Mouse (Mus musculus): ENCODE measurements around the gene Phactr3. TPM values are rescaled to one million over a fixed set of nuclear protein-coding genes. Genes with fewer than 3 reads are reported as not detected.

The Phactr3 gene
- polyA plus RNA-seq, 1 experiment from 2014 or later = 37.8 TPM

DNA sequence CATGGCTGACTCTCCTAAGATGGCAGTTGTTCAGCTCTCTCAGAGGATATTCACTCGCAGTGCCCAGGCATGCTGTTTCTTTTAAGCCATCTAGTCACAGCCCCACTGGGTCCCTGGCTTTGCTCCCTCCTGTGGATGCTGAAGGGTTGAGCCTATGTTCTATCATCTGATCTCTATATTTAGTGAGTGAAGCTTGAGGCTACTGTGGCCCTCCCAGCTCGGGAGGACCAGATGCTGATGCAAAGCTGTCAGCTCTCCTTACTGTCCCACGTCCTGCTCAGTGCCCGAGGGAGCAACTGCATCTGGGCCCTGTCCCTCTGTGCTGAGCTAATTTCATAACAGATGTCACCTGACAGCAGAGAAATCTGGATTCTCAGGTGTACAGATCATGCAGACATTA lies 153.6 kb downstream of the Phactr3 start:
- no peaks in the 10 kb centered on the region for H3K9me3 ChIP-seq
- H3K27ac ChIP-seq = no peak overlapping the region
- 0 out of 2 replicates have a peak, but pooled peaks cover 3% of the 10 kb centered on the region for H3K4me1 ChIP-seq (replicated peaks)
- H3K4me3 ChIP-seq (replicated peaks) = no peak overlapping the region
- H3K4me2 ChIP-seq (replicated peaks) = no peak overlapping the region
- H3K27me3 ChIP-seq = no peaks in the 10 kb centered on the region
- peaks cover 10% of the 10 kb centered on the region; the same call in 1 of the 2 replicates for H3K36me3 ChIP-seq
- peak; percentile 34; the same call in 1 of the 2 replicates for ATAC-seq
- 62% methylated on average over 4 of the region's 4 CpGs for WGBS
- no peak overlapping the region for H3K9ac ChIP-seq (replicated peaks)

DNA sequence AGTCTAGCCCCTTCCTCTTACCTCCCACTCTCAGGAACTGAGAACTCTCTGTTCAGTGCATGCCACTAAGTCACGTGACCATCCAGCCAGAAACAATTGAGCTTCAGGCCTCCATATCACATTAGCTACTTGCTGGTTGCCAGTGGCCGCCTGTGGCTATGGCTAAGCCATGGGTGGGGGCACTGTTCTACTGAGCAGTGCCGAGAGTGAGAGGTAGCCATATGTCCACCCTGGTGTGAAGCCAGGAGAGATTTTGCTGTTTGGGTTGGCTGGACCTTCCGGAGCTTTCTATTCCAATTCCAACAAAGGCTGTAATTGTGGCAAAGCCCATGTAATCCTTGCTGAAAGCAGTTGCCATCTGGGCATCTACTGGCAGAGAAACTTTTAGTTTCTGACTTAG lies 155.4 kb downstream of the Phactr3 start:
- no peak overlapping the region for H3K27ac ChIP-seq
- H3K4me1 ChIP-seq (replicated peaks) = 0 out of 2 replicates have a peak, but pooled peaks cover 3% of the 10 kb centered on the region
- no peak overlapping the region for H3K4me2 ChIP-seq (replicated peaks)
- no peak for ATAC-seq
- no peak overlapping the region for H3K4me3 ChIP-seq (replicated peaks)
- H3K27me3 ChIP-seq = no peaks in the 10 kb centered on the region
- H3K9me3 ChIP-seq = no peaks in the 10 kb centered on the region
- 71% methylated on average over 4 of the region's 4 CpGs for WGBS
- H3K9ac ChIP-seq (replicated peaks) = no peak overlapping the region
- H3K36me3 ChIP-seq = peaks cover 16% of the 10 kb centered on the region

DNA sequence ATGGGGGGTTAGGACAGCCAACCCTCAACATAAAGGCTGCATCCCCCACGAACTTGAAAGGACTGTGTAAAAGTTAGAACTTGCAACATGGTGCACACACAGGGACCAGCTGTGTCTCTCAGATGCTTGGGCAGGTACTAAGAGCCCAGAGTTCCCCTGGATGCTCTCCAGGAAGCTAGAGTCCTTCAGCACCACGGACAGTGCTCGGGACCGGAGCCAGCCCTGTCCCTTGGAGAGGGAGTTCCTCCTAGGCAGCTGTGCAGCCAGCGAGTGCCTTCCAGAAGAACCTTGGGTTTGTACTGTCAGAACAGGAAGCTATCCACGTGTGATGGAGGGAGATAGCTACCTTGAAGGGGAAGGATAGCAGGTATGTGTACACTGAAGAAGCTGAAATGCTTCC lies 158.4 kb downstream of the Phactr3 start:
- Histone ChIP-seq H3K4me3 (replicated peaks) (no peak overlapping the region), H3K4me2 (replicated peaks) (no peak overlapping the region), H3K36me3 (peaks cover 28% of the 10 kb centered on the region), H3K27ac (no peak overlapping the region), H3K9ac (replicated peaks) (no peak overlapping the region), H3K4me1 (replicated peaks) (0 out of 2 replicates have a peak, but pooled peaks cover 2% of the 10 kb centered on the region), H3K9me3 (no peaks in the 10 kb centered on the region), H3K27me3 (no peaks in the 10 kb centered on the region)
- no peak for ATAC-seq
- WGBS = 15% methylated on average over 6 of the region's 6 CpGs

DNA sequence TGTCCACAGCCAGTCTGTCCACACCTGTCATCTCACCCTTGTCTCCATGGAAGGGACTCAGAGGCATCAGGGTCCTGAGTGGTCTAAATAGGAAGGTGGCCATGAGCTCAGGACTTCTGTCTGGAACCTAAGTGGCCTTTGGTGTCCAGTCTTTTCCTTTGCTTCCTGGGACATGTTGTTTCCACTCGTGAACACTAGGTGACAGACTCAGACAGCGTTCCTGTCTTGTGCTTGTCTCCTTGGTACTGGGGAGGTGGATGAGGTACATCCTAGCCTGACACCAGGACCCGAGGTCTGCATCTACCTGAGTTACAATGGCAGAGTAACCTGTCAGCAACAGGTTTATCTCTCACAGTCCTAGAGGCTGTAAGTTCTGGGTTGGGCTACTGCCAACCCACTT lies 162.4 kb downstream of the Phactr3 start:
- ATAC-seq = no peak

DNA sequence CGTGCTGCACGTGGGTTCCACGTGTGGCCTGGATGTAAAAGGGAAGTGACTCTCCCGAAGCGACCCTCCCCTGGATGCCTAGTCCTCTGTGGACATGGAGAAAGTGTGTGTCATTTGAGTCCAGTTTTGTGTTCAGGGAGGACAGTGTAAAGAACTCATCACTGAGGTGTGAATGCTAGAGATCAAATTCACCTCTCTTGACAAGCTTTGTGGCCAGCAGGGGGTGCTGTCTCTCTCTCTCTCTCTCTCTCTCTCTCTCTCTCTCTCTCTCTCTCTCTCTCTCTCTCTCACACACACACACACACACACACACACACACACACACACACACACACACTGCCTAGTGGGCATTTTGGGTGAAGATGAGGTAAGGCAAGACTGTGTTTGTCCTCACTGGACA lies 168.5 kb downstream of the Phactr3 start:
- H3K27me3 ChIP-seq = no peaks in the 10 kb centered on the region
- H3K9me3 ChIP-seq = no peaks in the 10 kb centered on the region
- H3K36me3 ChIP-seq = peaks cover 28% of the 10 kb centered on the region
- H3K9ac ChIP-seq (replicated peaks) = no peak overlapping the region
- WGBS = 88% methylated on average over 5 of the region's 5 CpGs
- no peak overlapping the region for H3K27ac ChIP-seq
- no peak overlapping the region for H3K4me2 ChIP-seq (replicated peaks)
- H3K4me3 ChIP-seq (replicated peaks) = no peak overlapping the region
- H3K4me1 ChIP-seq (replicated peaks) = no peaks in the 10 kb centered on the region
- ATAC-seq = 0 out of 2 replicates have a peak, but pooled peaks have one; percentile 11

More for the DNA sequence above, 162.4 kb downstream of the Phactr3 start:
- H3K4me3 ChIP-seq (replicated peaks) = no peak overlapping the region
- H3K9me3 ChIP-seq = no peaks in the 10 kb centered on the region
- no peaks in the 10 kb centered on the region for H3K4me1 ChIP-seq (replicated peaks)
- no peak overlapping the region for H3K4me2 ChIP-seq (replicated peaks)
- H3K27ac ChIP-seq = no peak overlapping the region
- H3K36me3 ChIP-seq = peaks cover 54% of the 10 kb centered on the region
- WGBS = 53% methylated on average over 3 of the region's 3 CpGs
- no peak overlapping the region for H3K9ac ChIP-seq (replicated peaks)
- H3K27me3 ChIP-seq = no peaks in the 10 kb centered on the region

DNA sequence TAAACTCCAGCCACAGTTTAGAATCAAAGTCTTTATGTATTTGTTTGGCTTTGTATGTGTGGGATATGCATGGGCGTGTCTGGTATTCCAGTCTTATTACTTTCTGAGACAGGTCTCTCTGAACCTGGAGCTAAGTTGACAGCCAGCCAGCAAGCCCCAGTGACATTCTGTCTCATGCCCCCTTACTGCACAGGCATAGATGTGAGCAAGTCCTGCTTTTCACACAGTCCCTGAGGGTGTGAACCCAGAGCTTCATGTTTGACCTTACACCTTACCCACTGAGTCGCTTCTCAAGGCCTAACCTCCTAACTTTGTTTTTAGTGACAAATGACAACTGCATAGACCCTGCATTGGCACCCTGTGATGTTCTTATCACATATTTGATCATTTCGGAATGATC lies 169.9 kb downstream of the Phactr3 start:
- no peak overlapping the region for H3K4me2 ChIP-seq (replicated peaks)
- no peak overlapping the region for H3K27ac ChIP-seq
- ATAC-seq = no peak
- no peaks in the 10 kb centered on the region for H3K4me1 ChIP-seq (replicated peaks)
- H3K36me3 ChIP-seq = peaks cover 20% of the 10 kb centered on the region
- H3K27me3 ChIP-seq = no peaks in the 10 kb centered on the region
- no peak overlapping the region for H3K4me3 ChIP-seq (replicated peaks)
- WGBS = 89% methylated on average over 3 of the region's 3 CpGs
- no peak overlapping the region for H3K9ac ChIP-seq (replicated peaks)
- H3K9me3 ChIP-seq = no peaks in the 10 kb centered on the region

DNA sequence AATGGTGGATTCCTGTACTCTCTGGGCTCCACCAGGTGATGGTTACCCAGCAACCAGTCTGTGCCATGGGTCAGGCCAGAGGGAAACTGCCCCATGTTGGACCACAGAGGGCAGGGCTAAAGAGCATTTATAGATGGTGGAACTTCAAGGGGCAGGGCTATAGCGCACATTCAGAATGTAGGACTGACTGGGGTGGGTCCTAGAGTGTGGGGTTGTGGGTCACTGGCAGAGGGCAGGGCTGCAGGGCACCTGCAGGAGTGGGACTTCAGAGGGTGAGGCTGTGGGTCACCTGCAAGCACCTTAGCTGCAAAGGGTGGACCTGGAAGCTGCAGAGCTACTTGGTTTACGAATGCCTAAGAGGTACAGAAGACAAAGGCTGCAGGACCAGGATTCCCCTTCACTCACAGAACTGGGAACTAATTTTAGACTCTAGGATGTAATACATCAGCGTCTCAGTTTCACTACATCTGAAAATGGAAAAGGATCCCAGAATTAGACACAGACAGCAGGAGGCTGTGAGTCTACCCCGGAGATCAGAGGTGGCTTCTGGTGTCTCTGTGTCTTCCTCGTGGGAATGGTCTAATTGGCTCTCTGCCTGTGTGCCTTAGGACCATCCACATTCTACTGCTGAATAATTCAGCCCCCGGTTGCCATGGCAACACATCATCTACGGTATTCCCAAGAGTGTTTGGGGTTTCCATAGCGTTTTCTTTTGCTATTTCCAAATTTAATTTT lies 184.8 kb downstream of the Phactr3 start:
- H3K27ac ChIP-seq = peak overlapping the region; percentile 93

DNA sequence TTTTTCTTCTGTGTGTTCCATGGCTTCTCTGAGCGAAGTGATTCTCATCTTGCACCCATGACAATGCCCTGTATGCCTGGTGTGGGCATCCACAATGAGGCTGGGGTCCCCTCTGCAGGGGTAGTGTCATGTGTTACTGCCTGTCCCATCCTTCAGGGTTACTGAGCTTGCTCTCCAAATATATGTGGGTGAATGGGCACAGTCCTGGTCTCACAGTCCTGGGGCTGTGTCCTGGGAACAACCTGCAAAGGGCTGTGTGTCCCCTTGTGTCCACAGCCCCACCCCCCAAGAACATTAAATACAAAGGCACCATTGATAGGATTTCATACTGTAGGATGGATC lies 185.4 kb downstream of the Phactr3 start:
- no peaks in the 10 kb centered on the region for H3K27me3 ChIP-seq
- peak overlapping the region; percentile 15; the same call in 1 of the 2 replicates for H3K4me2 ChIP-seq (replicated peaks)
- ATAC-seq = peak; percentile 81
- H3K36me3 ChIP-seq = peaks cover 12% of the 10 kb centered on the region; the same call in 1 of the 2 replicates
- H3K4me3 ChIP-seq (replicated peaks) = no peak overlapping the region
- WGBS = 32% methylated on average over 1 of the region's 1 CpGs
- peaks cover 59% of the 10 kb centered on the region for H3K4me1 ChIP-seq (replicated peaks)
- H3K9ac ChIP-seq (replicated peaks) = no peak overlapping the region
- peak overlapping the region; percentile 93 for H3K27ac ChIP-seq
- no peaks in the 10 kb centered on the region for H3K9me3 ChIP-seq

More for the DNA sequence above, 184.8 kb downstream of the Phactr3 start:
- peaks cover 12% of the 10 kb centered on the region; the same call in 1 of the 2 replicates for H3K36me3 ChIP-seq
- no peaks in the 10 kb centered on the region for H3K27me3 ChIP-seq
- peaks cover 56% of the 10 kb centered on the region for H3K4me1 ChIP-seq (replicated peaks)
- ATAC-seq = peak; percentile 90
- H3K4me2 ChIP-seq (replicated peaks) = peak overlapping the region; percentile 15; the same call in 1 of the 2 replicates
- H3K9me3 ChIP-seq = no peaks in the 10 kb centered on the region
- no peak overlapping the region for H3K4me3 ChIP-seq (replicated peaks)
- H3K9ac ChIP-seq (replicated peaks) = no peak overlapping the region
- WGBS = 30% methylated on average over 8 of the region's 8 CpGs

DNA sequence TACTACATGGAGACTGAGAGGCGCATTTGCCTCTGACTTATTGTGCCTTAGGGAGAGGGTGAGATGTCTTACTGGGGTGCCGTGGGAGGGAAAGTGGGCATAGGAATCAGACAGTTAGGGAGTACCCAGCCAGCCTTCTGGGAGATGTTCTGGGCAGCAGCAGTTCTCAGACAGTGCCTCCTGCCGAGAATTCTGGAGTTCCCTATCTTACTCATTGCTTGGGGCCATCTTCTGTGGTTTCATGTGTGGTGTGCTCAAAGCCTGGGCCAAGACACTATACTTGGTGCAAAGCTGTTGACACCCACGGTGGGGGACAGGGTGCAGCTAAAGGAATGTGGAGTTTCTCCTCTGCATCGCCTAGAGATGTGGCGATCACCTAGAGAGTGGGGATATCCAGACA lies 185.9 kb downstream of the Phactr3 start:
- H3K27me3 ChIP-seq = no peaks in the 10 kb centered on the region
- 88% methylated on average over 6 of the region's 6 CpGs for WGBS
- peaks cover 12% of the 10 kb centered on the region; the same call in 1 of the 2 replicates for H3K36me3 ChIP-seq
- H3K9ac ChIP-seq (replicated peaks) = no peak overlapping the region
- ATAC-seq = no peak
- H3K9me3 ChIP-seq = no peaks in the 10 kb centered on the region
- H3K27ac ChIP-seq = peak overlapping the region; percentile 93
- H3K4me1 ChIP-seq (replicated peaks) = peaks cover 59% of the 10 kb centered on the region
- no peak overlapping the region for H3K4me3 ChIP-seq (replicated peaks)
- H3K4me2 ChIP-seq (replicated peaks) = no peak overlapping the region

DNA sequence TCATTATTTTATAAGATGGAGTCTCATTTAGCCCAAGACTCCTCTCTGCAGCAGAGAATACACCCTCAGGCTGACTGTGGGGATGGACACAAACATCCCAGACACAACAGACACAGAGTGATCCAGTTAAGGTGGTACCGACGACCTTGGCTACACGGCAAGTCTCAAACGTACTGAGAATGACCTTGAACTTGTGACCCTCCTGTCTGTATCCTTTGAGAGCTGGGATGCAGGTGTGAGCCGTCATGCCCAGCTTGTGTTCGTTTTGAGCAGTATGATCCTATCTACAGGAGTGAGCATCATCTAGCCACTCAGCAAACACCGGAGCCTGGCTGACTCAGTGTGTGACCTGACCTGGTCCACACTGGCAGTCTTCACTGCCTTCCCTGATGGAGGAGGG lies 194.8 kb downstream of the Phactr3 start:
- 87% methylated on average over 7 of the region's 7 CpGs for WGBS
- peaks cover 14% of the 10 kb centered on the region; the same call in 1 of the 2 replicates for H3K36me3 ChIP-seq
- H3K4me1 ChIP-seq (replicated peaks) = peaks cover 4% of the 10 kb centered on the region; the same call in 1 of the 2 replicates
- no peaks in the 10 kb centered on the region for H3K27me3 ChIP-seq
- no peak overlapping the region for H3K4me2 ChIP-seq (replicated peaks)
- H3K4me3 ChIP-seq (replicated peaks) = no peak overlapping the region
- no peak overlapping the region for H3K9ac ChIP-seq (replicated peaks)
- no peak overlapping the region for H3K27ac ChIP-seq
- no peak for ATAC-seq
- H3K9me3 ChIP-seq = no peaks in the 10 kb centered on the region

DNA sequence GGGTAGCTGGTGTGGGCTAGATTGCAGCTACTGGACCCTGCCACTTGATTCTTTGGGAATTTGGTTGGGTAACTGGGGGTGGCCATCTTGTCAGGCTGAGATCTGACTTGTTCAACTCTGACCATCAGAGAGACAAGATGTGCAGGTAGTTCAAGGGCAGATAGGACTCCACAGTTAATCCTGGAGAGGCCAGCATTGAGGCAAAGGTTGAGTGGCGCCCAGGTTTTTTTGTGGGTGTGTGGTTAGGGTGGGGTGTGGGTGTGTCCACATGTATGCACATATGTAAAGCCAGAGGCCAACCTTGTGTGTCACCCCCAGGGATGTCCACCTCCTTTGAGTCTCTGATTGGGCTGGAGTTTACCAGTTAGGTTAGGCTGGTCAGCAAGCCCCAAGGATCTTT lies 197.5 kb downstream of the Phactr3 start:
- no peak for ATAC-seq
- H3K9me3 ChIP-seq = no peaks in the 10 kb centered on the region
- 80% methylated on average over 1 of the region's 1 CpGs for whole genome bisulfite sequencing
- H3K27me3 ChIP-seq = no peaks in the 10 kb centered on the region
- no peak overlapping the region for H3K27ac ChIP-seq
- H3K4me2 ChIP-seq (replicated peaks) = no peak overlapping the region
- no peak overlapping the region for H3K4me3 ChIP-seq (replicated peaks)
- H3K36me3 ChIP-seq = peaks cover 14% of the 10 kb centered on the region; the same call in 1 of the 2 replicates
- no peaks in the 10 kb centered on the region for H3K4me1 ChIP-seq (replicated peaks)
- no peak overlapping the region for H3K9ac ChIP-seq (replicated peaks)

DNA sequence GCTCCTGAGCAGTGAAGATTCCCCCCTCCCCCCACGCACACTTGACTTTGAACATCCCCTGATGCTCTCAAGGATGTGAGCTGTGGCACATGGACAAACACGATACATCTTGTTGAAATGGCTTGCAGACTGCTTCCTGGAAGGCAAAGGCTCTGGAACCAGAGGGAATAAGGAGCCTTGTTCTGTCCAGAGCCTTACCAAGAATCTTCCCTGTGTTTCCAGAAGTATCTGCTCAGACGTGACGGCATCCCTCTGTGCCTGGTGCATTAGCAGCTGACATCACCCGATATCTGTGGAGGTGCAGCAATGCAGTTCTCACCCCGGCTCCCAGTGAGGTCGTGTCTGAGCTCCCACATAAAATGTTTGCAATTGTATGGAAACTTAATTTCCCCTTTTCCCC lies 201.0 kb downstream of the Phactr3 start:
- 90% methylated on average over 7 of the region's 7 CpGs for WGBS

More for the DNA sequence above, 201.0 kb downstream of the Phactr3 start:
- no peak overlapping the region for H3K4me2 ChIP-seq (replicated peaks)
- H3K27ac ChIP-seq = no peak overlapping the region
- H3K36me3 ChIP-seq = peaks cover 11% of the 10 kb centered on the region; the same call in 1 of the 2 replicates
- no peaks in the 10 kb centered on the region for H3K4me1 ChIP-seq (replicated peaks)
- no peak overlapping the region for H3K4me3 ChIP-seq (replicated peaks)
- no peaks in the 10 kb centered on the region for H3K9me3 ChIP-seq
- H3K9ac ChIP-seq (replicated peaks) = no peak overlapping the region
- no peak for ATAC-seq
- H3K27me3 ChIP-seq = no peaks in the 10 kb centered on the region

All from midbrain, embryonic 13.5 days (tissue).